Mouse (Mus musculus): ENCODE data around the gene Gm20458.

Gene Gm20458

GRCm38 (mm10) chr2:164500511-164500910, 39.7 kb downstream of the Gm20458 start:
- no peak for DNase-seq (ENCODE audit: low spot score in 2 of 2)

- DNase-seq (ENCODE audit: low spot score in 2 of 2): no peak
Measured at GRCm38 (mm10) chr2:164504919-164505318, 44.2 kb downstream of the Gm20458 start.

GRCm38 (mm10) chr2:164505619-164506347, 45.0 kb downstream of the Gm20458 start:
- no peak for DNase-seq (ENCODE audit: low spot score in 2 of 2)

GRCm38 (mm10) chr2:164507811-164508210, 47.0 kb downstream of the Gm20458 start:
- DNase-seq (ENCODE audit: low spot score in 2 of 2): no peak

GRCm38 (mm10) chr2:164510621-164511190, 49.9 kb downstream of the Gm20458 start:
- no peak for DNase-seq (ENCODE audit: low spot score in 2 of 2)

- no peak for DNase-seq (ENCODE audit: low spot score in 2 of 2)
Measured at GRCm38 (mm10) chr2:164512121-164512909, 51.5 kb downstream of the Gm20458 start.

- no peak for DNase-seq (ENCODE audit: low spot score in 2 of 2)
Measured at GRCm38 (mm10) chr2:164513389-164513788, 52.6 kb downstream of the Gm20458 start.

GRCm38 (mm10) chr2:164514916-164515315, 54.1 kb downstream of the Gm20458 start:
- no peak for DNase-seq (ENCODE audit: low spot score in 2 of 2)

GRCm38 (mm10) chr2:164515897-164516296, 55.1 kb downstream of the Gm20458 start:
- DNase-seq (ENCODE audit: low spot score in 2 of 2): no peak

- DNase-seq (ENCODE audit: low spot score in 2 of 2): no peak
Measured at GRCm38 (mm10) chr2:164516592-164516991, 55.8 kb downstream of the Gm20458 start.

GRCm38 (mm10) chr2:164517485-164518221, 56.9 kb downstream of the Gm20458 start:
- no peak for DNase-seq (ENCODE audit: low spot score in 2 of 2)

GRCm38 (mm10) chr2:164518266-164519170, 57.8 kb downstream of the Gm20458 start:
- DNase-seq (ENCODE audit: low spot score in 2 of 2): no peak

- DNase-seq (ENCODE audit: low spot score in 2 of 2): no peak
Measured at GRCm38 (mm10) chr2:164519171-164519526, 58.4 kb downstream of the Gm20458 start.

- DNase-seq (ENCODE audit: low spot score in 2 of 2): no peak
Measured at GRCm38 (mm10) chr2:164520782-164521181, 60.0 kb downstream of the Gm20458 start.

GRCm38 (mm10) chr2:164521841-164522240, 61.1 kb downstream of the Gm20458 start:
- DNase-seq (ENCODE audit: low spot score in 2 of 2): peak in 1 of 2 experiments; percentile 32

GRCm38 (mm10) chr2:164522280-164522679, 61.5 kb downstream of the Gm20458 start:
- DNase-seq (ENCODE audit: low spot score in 2 of 2): no peak

GRCm38 (mm10) chr2:164523301-164523773, 62.6 kb downstream of the Gm20458 start:
- DNase-seq (ENCODE audit: low spot score in 2 of 2): no peak

- no peak for DNase-seq (ENCODE audit: low spot score in 2 of 2)
Measured at GRCm38 (mm10) chr2:164528557-164528956, 67.8 kb downstream of the Gm20458 start.

- DNase-seq (ENCODE audit: low spot score in 2 of 2): peak; percentile 46 to 66
Measured at GRCm38 (mm10) chr2:164531169-164531568, 70.4 kb downstream of the Gm20458 start.

GRCm38 (mm10) chr2:164534315-164534714, 73.5 kb downstream of the Gm20458 start:
- no peak for DNase-seq (ENCODE audit: low spot score in 2 of 2)

- no peak for DNase-seq (ENCODE audit: low spot score in 2 of 2)
Measured at GRCm38 (mm10) chr2:164537003-164537402, 76.2 kb downstream of the Gm20458 start.

Measured in right cerebral cortex, postnatal 36 days (tissue).